Mouse (Mus musculus) left cerebral cortex, postnatal 25 days (tissue): ENCODE data around the gene Prrxl1. TPM values are rescaled to one million over a fixed set of nuclear protein-coding genes. Genes with fewer than 3 reads are reported as not detected.

Source experiments
- DNase-seq, 2 experiments: peaks; one replicate each; pipeline ENCODE4 v3.0.0; 2022; ENCODE audit warnings: low spot score in 2 of 2, mixed read lengths in 1 of 2
- intact Hi-C: fragments of 180-260 bp; cut with DNase I; formaldehyde crosslinking; loops from one replicate; pipeline ENCODE4 v1.15.1; 2025
- total RNA-seq, 2 experiments: library from RNA; stranded (reverse); gene quantifications; 2 replicates each; pipeline ENCODE4 v1.2.3; 2021

Prrxl1 gene
- total RNA-seq, 2 experiments from 2014 or later, result not detected

- DNase-seq, result no peak
- intact Hi-C loops, result no loop called here
Measured at GRCm38 (mm10) chr14:32624245-32624644, 25.0 kb downstream of the Prrxl1 start.

GRCm38 (mm10) chr14:32624811-32625210, 25.6 kb downstream of the Prrxl1 start:
- no peak for DNase-seq
- intact Hi-C loops, result no loop called here

GRCm38 (mm10) chr14:32627271-32627670, 28.1 kb downstream of the Prrxl1 start:
- DNase-seq, result no peak
- intact Hi-C loops, result no loop called here

GRCm38 (mm10) chr14:32628584-32628983, 29.4 kb downstream of the Prrxl1 start:
- intact Hi-C loops, result no loop called here
- DNase-seq, result no peak

GRCm38 (mm10) chr14:32632908-32633600, 33.8 kb downstream of the Prrxl1 start:
- no peak for DNase-seq
- intact Hi-C loops, result no loop called here

GRCm38 (mm10) chr14:32634015-32634682, 34.9 kb downstream of the Prrxl1 start:
- intact Hi-C loops, result no loop called here
- no peak for DNase-seq

- no peak for DNase-seq
- intact Hi-C loops, result no loop called here
Measured at GRCm38 (mm10) chr14:32638485-32638884, 39.3 kb downstream of the Prrxl1 start.

GRCm38 (mm10) chr14:32659781-32660180, 60.6 kb downstream of the Prrxl1 start:
- intact Hi-C loops, result no loop called here
- DNase-seq, result no peak

- DNase-seq, result no peak
- intact Hi-C loops, result no loop called here
Measured at GRCm38 (mm10) chr14:32663099-32663498, 63.9 kb downstream of the Prrxl1 start.

- peak in 1 of 2 experiments; percentile 25 for DNase-seq
- intact Hi-C loops, result no loop called here
Measured at GRCm38 (mm10) chr14:32673178-32673577, 74.0 kb downstream of the Prrxl1 start.

GRCm38 (mm10) chr14:32678565-32678964, 79.4 kb downstream of the Prrxl1 start:
- no peak for DNase-seq
- intact Hi-C loops, result no loop called here

GRCm38 (mm10) chr14:32681603-32682002, 82.4 kb downstream of the Prrxl1 start:
- intact Hi-C loops, result no loop called here
- no peak for DNase-seq

GRCm38 (mm10) chr14:32682536-32682935, 83.3 kb downstream of the Prrxl1 start:
- intact Hi-C loops, result no loop called here
- DNase-seq, result no peak

- intact Hi-C loops, result no loop called here
- DNase-seq, result peak; percentile 16 to 17
Measured at GRCm38 (mm10) chr14:32683251-32683838, 84.1 kb downstream of the Prrxl1 start.

- DNase-seq, result peak in 1 of 2 experiments; percentile 11
- intact Hi-C loops, result no loop called here
Measured at GRCm38 (mm10) chr14:32683982-32684734, 85.0 kb downstream of the Prrxl1 start.

GRCm38 (mm10) chr14:32684735-32685105, 85.5 kb downstream of the Prrxl1 start:
- DNase-seq, result no peak
- intact Hi-C loops, result no loop called here

GRCm38 (mm10) chr14:32685124-32685826, 86.1 kb downstream of the Prrxl1 start, which contains the start of gene 3425401B19Rik:
Gene 3425401B19Rik (minus strand): TSS chr14:32685293.
- intact Hi-C loops, result no loop called here

GRCm38 (mm10) chr14:32695906-32696305, 96.7 kb downstream of the Prrxl1 start:
- intact Hi-C loops, result no loop called here
- DNase-seq, result no peak

More at GRCm38 (mm10) chr14:32685124-32685826, 86.1 kb downstream of the Prrxl1 start, which contains the start of gene 3425401B19Rik:
- DNase-seq, result no peak

GRCm38 (mm10) chr14:32696344-32696743, 97.1 kb downstream of the Prrxl1 start:
- no peak for DNase-seq
- intact Hi-C loops, result no loop called here
